Mouse (Mus musculus) heart, embryonic 12.5 days (tissue): ENCODE results near the gene Aloxe3. TPM values are rescaled to one million over a fixed set of nuclear protein-coding genes. Genes with fewer than 3 reads are reported as not detected.

Experiments used
- ATAC-seq: fragments of 200-750 bp; cut with Nextera tagmentation; 2 replicates; pipeline ENCODE4 v1.8.0; 2017; ENCODE audit warnings: moderate TSS enrichment, moderate library complexity; ENCODE audit not compliant: insufficient number of reproducible peaks, low FRiP score
- H3K27ac ChIP-seq: fragments of 300-500 bp; sonication (generic); 2 replicates; pipeline ENCODE4 v1.5.1; 2016; ENCODE audit warnings: mild to moderate bottlenecking, moderate library complexity; ENCODE audit not compliant: poor library complexity, severe bottlenecking
- H3K27me3 ChIP-seq: fragments of 300-500 bp; sonication (generic); replicated peaks from 2 replicates; pipeline ENCODE4 v1.6.1; 2016; ENCODE audit warnings: mild to moderate bottlenecking, moderate library complexity
- H3K36me3 ChIP-seq: fragments of 300-500 bp; sonication (generic); 2 replicates; pipeline ENCODE4 v1.6.1; 2016; ENCODE audit warnings: mild to moderate bottlenecking, moderate library complexity
- H3K4me1 ChIP-seq: fragments of 300-500 bp; sonication (generic); replicated peaks from 2 replicates; pipeline ENCODE4 v1.6.1; 2016; ENCODE audit warnings: mild to moderate bottlenecking
- H3K4me2 ChIP-seq: fragments of 300-500 bp; sonication (generic); 2 replicates; pipeline ENCODE4 v1.6.1; 2016; ENCODE audit warnings: mild to moderate bottlenecking, moderate library complexity
- H3K4me3 ChIP-seq: fragments of 300-500 bp; sonication (generic); 2 replicates; pipeline ENCODE4 v1.5.1; 2016; ENCODE audit warnings: mild to moderate bottlenecking
- H3K9ac ChIP-seq: fragments of 300-500 bp; sonication (generic); 2 replicates; pipeline ENCODE4 v1.6.1; 2016; ENCODE audit warnings: mild to moderate bottlenecking, moderate library complexity
- H3K9me3 ChIP-seq: fragments of 300-500 bp; sonication (generic); replicated peaks from 2 replicates; pipeline ENCODE4 v1.6.1; 2016; ENCODE audit warnings: mild to moderate bottlenecking, moderate library complexity
- WGBS: fragments of 180-500 bp; shearing (Covaris S2); methylation state at CpG from one replicate; pipeline ENCODE4 v1.1.7; 2016; 5-methylcytosine and 5-hydroxymethylcytosine counted together
- polyA plus RNA-seq: library from polyadenylated mRNA; unstranded; fragments of >200 nt; fragmentation: Nextera tagmentation; extraction: Ambion mirVana; gene quantifications from 2 replicates; pipeline ENCODE4 v1.2.1, GENCODE M21; 2016

Gene Aloxe3
- polyA plus RNA-seq, 1 experiment from 2014 or later, result 0.54 TPM

DNA sequence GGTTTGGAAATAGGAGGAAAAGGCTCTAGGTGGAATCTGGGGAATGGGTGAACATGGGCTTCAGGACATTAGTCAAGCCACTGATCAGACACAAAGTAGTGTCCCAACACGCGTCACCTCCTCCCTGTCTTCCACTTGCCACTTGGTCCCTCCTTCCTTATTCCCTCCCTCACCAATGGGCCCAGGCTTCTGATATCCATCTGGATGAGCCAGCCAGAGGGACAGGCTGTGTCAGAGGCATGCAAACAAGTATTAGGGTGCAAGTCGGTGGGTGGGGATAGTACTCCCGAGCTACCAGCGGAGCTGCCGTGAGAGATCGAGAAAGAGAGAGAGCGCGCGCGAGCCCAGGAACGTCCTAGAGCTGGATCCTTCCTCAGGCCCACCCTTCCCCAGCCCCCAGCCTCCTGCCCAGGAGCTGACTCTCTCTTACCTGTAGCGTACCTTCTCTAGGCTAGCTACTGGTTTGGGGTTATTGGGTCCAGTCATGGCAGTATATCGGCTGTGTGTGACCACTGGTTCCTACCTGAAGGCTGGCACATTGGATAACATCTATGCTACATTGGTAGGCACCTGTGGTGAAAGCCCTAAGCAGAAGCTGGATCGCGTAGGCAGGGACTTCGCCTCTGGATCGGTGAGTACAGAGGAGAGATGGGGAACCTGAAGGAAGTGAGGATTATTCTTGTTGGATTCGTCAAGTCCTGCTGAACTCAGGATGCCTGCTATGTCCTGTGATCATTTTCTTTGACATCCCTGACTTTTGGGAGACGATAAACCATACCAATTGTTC is 416 bp downstream of the Aloxe3 start:
- Histone ChIP-seq H3K4me2 (peak overlapping the region; percentile 92), H3K4me3 (peak overlapping the region; percentile 63), H3K9ac (peak overlapping the region; percentile 71), H3K27me3 (peaks cover 13% of the 10 kb centered on the region; the same call in 1 of the 2 replicates), H3K4me1 (peaks cover 25% of the 10 kb centered on the region), H3K27ac (no peak overlapping the region), H3K36me3 (no peaks in the 10 kb centered on the region), H3K9me3 (no peaks in the 10 kb centered on the region)
- no peak for ATAC-seq
- 16% methylated on average over 20 of the region's 20 CpGs for whole genome bisulfite sequencing

DNA sequence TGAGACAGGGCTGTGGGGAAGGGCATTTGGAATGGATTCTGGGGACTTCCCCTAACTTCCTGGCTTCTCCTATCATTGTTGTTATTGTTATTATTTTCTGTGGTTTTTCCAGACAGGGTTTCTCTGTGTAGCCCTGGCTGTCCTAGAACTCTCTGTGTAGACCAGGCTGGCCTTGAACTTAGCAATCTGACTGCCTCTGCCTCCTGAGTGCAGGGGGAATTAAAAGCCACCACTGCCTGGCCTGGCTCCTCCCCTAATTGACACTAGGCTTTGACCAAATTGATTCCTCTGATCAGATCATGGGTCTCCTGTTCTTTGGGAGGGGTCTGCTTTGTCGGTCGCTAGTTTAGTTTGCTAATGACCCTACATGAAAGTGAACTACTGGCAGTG is 1.0 kb downstream of the Aloxe3 start:
- no peak overlapping the region for H3K27ac ChIP-seq
- 0 out of 2 replicates have a peak overlapping the region, but pooled peaks have one; percentile 71 for H3K9ac ChIP-seq
- no peak for ATAC-seq
- peaks cover 13% of the 10 kb centered on the region; the same call in 1 of the 2 replicates for H3K27me3 ChIP-seq
- H3K4me2 ChIP-seq, result peak overlapping the region; percentile 92
- H3K9me3 ChIP-seq, result no peaks in the 10 kb centered on the region
- no peaks in the 10 kb centered on the region for H3K36me3 ChIP-seq
- H3K4me1 ChIP-seq, result peaks cover 22% of the 10 kb centered on the region
- WGBS, result 52% methylated on average over 2 of the region's 2 CpGs
- H3K4me3 ChIP-seq, result peak overlapping the region; percentile 63; the same call in 1 of the 2 replicates

DNA sequence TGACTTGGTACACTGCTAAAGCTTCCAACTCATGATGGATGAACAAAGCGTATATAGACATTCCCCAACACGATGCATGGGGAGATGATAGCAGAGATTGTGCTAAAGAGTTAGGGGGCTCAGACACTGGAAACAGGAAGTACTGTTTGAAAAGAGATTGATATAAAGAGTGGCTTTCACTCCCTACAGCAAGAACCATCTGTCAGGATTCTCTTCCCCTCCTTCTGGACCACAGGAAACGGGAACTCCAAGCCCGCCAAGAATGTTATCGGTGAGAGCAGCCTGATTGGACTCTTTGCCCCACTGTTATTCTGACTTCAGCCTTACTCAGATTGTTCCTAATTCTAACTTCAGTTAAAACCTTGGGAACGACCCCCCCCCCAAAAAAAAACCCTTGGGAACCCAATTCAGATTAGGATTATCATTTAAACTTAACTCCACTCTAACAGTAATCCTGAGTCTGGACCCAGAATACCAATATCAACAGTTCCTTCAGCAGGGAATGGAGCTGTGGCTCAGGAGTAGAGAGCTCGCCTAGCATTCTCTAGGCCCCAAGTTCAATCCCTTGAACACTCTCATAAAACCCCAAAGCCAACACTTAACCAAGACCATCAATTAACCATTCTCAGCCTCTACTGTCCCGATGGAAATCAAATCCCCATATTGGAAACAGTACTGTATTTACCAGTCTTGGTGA is 2.9 kb downstream of the Aloxe3 start:
- Histone ChIP-seq H3K4me2 (no peak overlapping the region), H3K4me3 (no peak overlapping the region), H3K4me1 (peaks cover 22% of the 10 kb centered on the region), H3K27ac (no peak overlapping the region), H3K36me3 (no peaks in the 10 kb centered on the region), H3K9me3 (no peaks in the 10 kb centered on the region), H3K9ac (no peak overlapping the region), H3K27me3 (peaks cover 29% of the 10 kb centered on the region)
- WGBS, result 51% methylated on average over 8 of the region's 8 CpGs
- no peak for ATAC-seq

DNA sequence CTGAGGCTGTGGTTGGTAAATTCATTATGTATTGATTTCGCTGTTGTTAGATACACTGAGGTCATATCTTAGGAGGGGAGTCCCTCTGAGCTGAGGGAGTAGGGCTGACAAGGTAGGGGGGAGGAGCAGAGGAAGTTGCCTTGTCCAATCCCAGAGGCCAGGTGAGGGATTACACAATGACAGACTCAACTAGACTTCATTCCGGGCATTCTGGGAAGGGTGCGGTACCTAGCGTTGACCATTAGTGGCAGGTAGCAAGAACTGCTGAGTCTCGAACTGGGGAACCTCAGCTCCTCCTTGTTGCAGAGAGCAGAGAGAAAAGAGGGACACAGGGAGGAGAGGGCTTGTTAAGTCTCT is 7.8 kb downstream of the Aloxe3 start:
- Histone ChIP-seq H3K9me3 (no peaks in the 10 kb centered on the region), H3K4me3 (peak overlapping the region; percentile 49), H3K27ac (no peak overlapping the region), H3K27me3 (peaks cover 33% of the 10 kb centered on the region), H3K36me3 (no peaks in the 10 kb centered on the region), H3K4me2 (peak overlapping the region; percentile 85), H3K4me1 (peaks cover 12% of the 10 kb centered on the region), H3K9ac (no peak overlapping the region)
- WGBS, result 22% methylated on average over 5 of the region's 5 CpGs
- ATAC-seq, result no peak

DNA sequence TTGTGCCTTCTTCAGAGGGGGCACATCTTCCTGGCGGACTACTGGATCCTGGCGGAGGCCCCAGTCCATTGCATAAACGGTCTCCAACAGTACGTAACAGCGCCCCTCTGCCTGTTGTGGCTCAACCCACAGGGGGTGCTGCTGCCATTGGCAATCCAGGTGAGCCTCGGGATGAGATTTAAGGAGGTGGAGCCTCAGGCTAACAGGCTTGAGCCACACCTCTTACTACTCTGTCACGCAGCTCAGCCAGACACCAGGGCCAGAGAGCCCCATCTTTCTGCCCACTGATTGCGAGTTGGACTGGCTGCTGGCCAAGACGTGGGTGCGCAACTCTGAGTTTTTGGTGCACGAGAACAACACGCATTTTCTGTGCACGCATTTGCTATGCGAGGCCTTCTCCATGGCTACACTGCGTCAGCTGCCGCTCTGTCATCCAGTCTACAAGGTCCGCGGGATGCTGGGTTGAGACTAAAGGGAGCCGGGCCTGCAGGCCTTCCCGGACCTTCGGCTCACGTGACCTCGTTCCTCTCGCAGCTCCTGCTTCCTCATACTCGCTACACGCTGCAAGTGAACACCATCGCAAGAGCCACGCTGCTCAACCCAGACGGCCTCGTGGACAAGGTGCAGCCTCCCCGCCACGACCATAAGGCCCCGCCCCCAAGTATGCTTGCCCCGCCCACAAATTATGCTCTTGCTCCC is 8.4 kb downstream of the Aloxe3 start:
- peaks cover 35% of the 10 kb centered on the region for H3K27me3 ChIP-seq
- ATAC-seq, result peak; percentile 66
- H3K4me1 ChIP-seq, result peaks cover 12% of the 10 kb centered on the region
- H3K4me3 ChIP-seq, result peak overlapping the region; percentile 49
- H3K27ac ChIP-seq, result no peak overlapping the region
- H3K9me3 ChIP-seq, result no peaks in the 10 kb centered on the region
- 2% methylated on average over 34 of the region's 34 CpGs for WGBS
- peak overlapping the region; percentile 85 for H3K4me2 ChIP-seq
- H3K36me3 ChIP-seq, result no peaks in the 10 kb centered on the region
- H3K9ac ChIP-seq, result peak overlapping the region; percentile 63

DNA sequence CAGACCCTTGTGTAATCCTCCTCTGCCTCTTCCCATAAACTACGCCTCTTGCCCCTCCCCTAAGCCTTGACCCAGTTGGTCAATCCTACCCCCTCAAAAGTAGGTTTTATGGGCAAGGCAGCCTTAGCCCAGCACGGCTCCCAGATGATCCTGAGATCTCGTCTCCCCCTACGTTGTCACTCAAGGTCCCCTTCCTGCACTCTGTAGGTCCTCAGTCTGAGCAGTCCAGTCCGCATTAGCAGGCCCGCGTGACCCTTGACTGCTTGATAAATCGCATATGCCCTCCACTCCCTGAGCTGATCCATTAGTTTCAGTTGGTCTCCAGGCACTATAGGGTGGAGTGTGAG is 8.9 kb downstream of the Aloxe3 start:
- Histone ChIP-seq H3K27ac (no peak overlapping the region), H3K4me2 (peak overlapping the region; percentile 85), H3K9me3 (no peaks in the 10 kb centered on the region), H3K4me1 (peaks cover 12% of the 10 kb centered on the region), H3K9ac (peak overlapping the region; percentile 63; the same call in 1 of the 2 replicates), H3K4me3 (peak overlapping the region; percentile 49), H3K36me3 (no peaks in the 10 kb centered on the region), H3K27me3 (peaks cover 33% of the 10 kb centered on the region)
- WGBS, result 23% methylated on average over 8 of the region's 8 CpGs
- ATAC-seq, result peak; percentile 27; the same call in 1 of the 2 replicates

DNA sequence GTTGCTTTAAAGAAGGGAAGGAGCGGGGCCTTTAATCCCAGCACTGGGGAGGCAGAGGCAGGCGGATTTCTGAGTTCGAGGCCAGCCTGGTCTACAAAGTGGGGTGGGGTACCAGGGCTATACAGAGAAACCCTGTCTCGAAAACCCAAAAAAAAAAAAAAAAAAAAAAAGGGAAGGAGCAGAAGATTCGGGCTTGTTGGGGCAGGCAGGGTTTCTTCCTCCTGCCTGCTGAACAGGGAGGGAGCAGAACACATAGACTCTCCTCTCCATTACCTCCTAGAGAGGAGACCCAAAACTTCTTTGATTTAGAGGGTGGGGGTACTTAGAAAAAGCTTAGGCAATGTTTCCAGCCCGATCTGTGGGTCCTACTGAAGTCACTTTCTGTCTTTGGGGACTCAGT is 9.7 kb downstream of the Aloxe3 start:
- H3K36me3 ChIP-seq, result no peaks in the 10 kb centered on the region
- WGBS, result 77% methylated on average over 6 of the region's 6 CpGs
- H3K4me2 ChIP-seq, result no peak overlapping the region
- H3K4me1 ChIP-seq, result peaks cover 12% of the 10 kb centered on the region
- H3K9me3 ChIP-seq, result no peaks in the 10 kb centered on the region
- ATAC-seq, result no peak
- peaks cover 31% of the 10 kb centered on the region for H3K27me3 ChIP-seq
- H3K9ac ChIP-seq, result no peak overlapping the region
- H3K27ac ChIP-seq, result no peak overlapping the region
- no peak overlapping the region for H3K4me3 ChIP-seq

DNA sequence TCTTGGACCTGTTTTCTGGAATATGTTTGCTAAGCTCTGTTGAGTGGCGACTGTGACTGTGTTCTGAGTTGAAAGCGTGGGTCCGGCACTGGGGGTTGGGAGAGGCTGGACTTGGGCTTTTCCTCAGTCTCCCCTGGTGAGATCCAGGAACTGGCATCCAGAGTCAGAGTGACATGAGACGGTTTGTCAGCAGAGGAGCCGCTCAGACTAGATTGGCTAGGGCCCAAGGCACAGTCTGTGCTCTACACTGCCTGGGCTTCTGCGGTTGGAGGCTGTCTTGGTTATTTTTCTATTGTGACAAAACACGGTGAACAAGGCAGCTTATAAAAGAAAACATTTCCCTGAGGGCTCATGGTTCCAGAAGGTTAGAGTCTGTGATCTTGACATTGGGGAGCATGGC is 21.9 kb downstream of the Aloxe3 start:
- H3K9ac ChIP-seq, result no peak overlapping the region
- no peak overlapping the region for H3K27ac ChIP-seq
- no peaks in the 10 kb centered on the region for H3K9me3 ChIP-seq
- H3K4me1 ChIP-seq, result 0 out of 2 replicates have a peak, but pooled peaks cover 10% of the 10 kb centered on the region
- WGBS, result 74% methylated on average over 7 of the region's 7 CpGs
- H3K36me3 ChIP-seq, result no peaks in the 10 kb centered on the region
- no peak overlapping the region for H3K4me2 ChIP-seq
- peaks cover 24% of the 10 kb centered on the region for H3K27me3 ChIP-seq
- no peak overlapping the region for H3K4me3 ChIP-seq
- ATAC-seq, result no peak

DNA sequence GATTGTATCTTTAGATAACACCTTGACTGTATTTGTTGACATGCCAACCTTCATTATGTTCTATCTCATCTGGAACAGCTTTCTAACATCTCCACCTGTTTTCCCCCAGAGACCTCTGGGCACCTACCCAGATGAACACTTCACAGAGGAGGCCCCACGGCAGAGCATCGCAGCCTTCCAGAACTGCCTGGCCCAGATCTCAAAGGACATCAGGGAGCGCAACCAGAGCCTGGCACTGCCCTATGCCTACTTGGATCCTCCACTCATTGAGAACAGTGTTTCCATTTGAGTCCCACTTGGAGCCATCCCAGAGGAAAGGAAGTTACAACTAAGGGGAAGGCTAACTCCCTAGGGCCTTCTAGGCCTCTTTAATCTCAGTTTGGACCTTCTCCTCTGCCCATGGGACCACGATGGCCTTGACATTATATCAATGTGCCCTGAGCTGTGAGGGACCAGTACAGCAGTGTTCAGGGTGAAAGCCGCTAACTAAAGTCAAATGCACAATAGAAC is 22.8 kb downstream of the Aloxe3 start:
- no peaks in the 10 kb centered on the region for H3K9me3 ChIP-seq
- WGBS, result 88% methylated on average over 5 of the region's 5 CpGs
- no peak for ATAC-seq
- no peak overlapping the region for H3K4me3 ChIP-seq
- no peak overlapping the region for H3K4me2 ChIP-seq
- no peaks in the 10 kb centered on the region for H3K36me3 ChIP-seq
- H3K27ac ChIP-seq, result no peak overlapping the region
- H3K4me1 ChIP-seq, result 0 out of 2 replicates have a peak, but pooled peaks cover 10% of the 10 kb centered on the region
- peaks cover 26% of the 10 kb centered on the region for H3K27me3 ChIP-seq
- no peak overlapping the region for H3K9ac ChIP-seq

DNA sequence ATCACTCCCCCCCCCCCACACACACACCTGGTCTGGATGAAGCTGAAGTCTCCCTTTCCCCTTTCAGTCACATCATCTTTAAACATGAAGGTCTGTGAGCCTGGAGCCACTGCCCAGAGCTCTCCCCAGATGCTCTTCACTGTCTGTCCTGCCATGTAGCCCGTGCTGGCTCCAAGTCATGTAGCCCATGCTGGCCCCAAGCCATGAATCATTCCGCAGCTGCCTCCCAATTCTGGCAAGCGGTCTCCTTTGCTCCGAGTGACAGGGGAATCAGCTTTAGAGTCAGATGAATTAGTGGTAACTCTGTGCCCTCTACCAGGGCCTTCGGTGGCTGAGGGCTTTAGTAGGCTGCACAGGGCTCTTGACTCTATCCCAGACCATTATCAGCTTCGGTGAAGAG is 24.0 kb downstream of the Aloxe3 start:
- ATAC-seq, result no peak

DNA sequence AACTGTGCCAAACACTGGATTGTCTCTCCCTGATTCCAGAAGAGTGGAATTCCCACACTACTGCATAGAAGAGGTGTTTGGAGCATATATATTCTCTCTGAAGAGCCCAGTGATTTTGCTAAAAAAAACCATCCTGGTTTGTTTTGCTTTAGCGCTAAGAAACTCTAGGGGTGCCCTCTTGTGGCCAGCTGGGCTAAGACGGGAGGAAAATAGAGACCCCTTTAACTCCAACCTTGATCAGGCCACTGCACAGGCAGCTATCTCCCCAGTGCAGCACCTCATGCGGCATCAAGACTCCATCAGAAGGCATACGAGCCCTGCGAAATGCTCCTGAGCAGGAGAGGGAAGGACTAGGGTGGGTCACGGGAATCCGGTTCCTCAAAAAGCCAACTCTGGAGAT is 24.7 kb downstream of the Aloxe3 start:
- Histone ChIP-seq H3K9ac (no peak overlapping the region), H3K27me3 (peaks cover 42% of the 10 kb centered on the region), H3K4me1 (0 out of 2 replicates have a peak, but pooled peaks cover 10% of the 10 kb centered on the region), H3K27ac (no peak overlapping the region), H3K4me2 (peak overlapping the region; percentile 58), H3K36me3 (no peaks in the 10 kb centered on the region), H3K9me3 (no peaks in the 10 kb centered on the region), H3K4me3 (peak overlapping the region; percentile 25)
- no peak for ATAC-seq
- 5% methylated on average over 7 of the region's 7 CpGs for WGBS

More for the DNA sequence above, 24.0 kb downstream of the Aloxe3 start:
- WGBS, result 56% methylated on average over 6 of the region's 6 CpGs
- H3K27me3 ChIP-seq, result peaks cover 35% of the 10 kb centered on the region
- H3K4me1 ChIP-seq, result 0 out of 2 replicates have a peak, but pooled peaks cover 10% of the 10 kb centered on the region
- H3K4me2 ChIP-seq, result no peak overlapping the region
- H3K4me3 ChIP-seq, result no peak overlapping the region
- no peak overlapping the region for H3K27ac ChIP-seq
- H3K36me3 ChIP-seq, result no peaks in the 10 kb centered on the region
- H3K9me3 ChIP-seq, result no peaks in the 10 kb centered on the region
- no peak overlapping the region for H3K9ac ChIP-seq
